Mouse (Mus musculus): ENCODE measurements around the gene Tpm1. TPM values are rescaled to one million over a fixed set of nuclear protein-coding genes. Genes with fewer than 3 reads are reported as not detected.

The Tpm1 gene
- polyA plus RNA-seq, 1 experiment from 2014 or later = 695 TPM

- no peaks in the 10 kb centered on the region for H3K36me3 ChIP-seq (ENCODE audit: insufficient read depth, low read length)
- no peak for DNase-seq (ENCODE audit: low spot score)
- H3K9ac ChIP-seq (replicated peaks; ENCODE audit: low read depth) = no peak overlapping the region
- H3K9me3 ChIP-seq (ENCODE audit: low read length) = no peaks in the 10 kb centered on the region
- ATAC-seq = no peak
- TF ChIP-seq EP300 (IDR thresholded peaks at IDR 0.05) (no peak), CTCF (IDR thresholded peaks at IDR 0.05) (no peak)
- H3K4me3 ChIP-seq (ENCODE audit: low read depth, low read length) = no peak overlapping the region
- H3K27me3 ChIP-seq (replicated peaks; ENCODE audit: insufficient read depth, low read length) = no peaks in the 10 kb centered on the region
- H3K4me2 ChIP-seq (replicated peaks; ENCODE audit: low read depth, low read length) = no peak overlapping the region
- H3K27ac ChIP-seq (ENCODE audit: low read length) = no peak overlapping the region
- H3K4me1 ChIP-seq (ENCODE audit: insufficient read depth, low read depth, low read length) = no peaks in the 10 kb centered on the region
- WGBS = 77% methylated on average over 1 of the region's 1 CpGs
Measured at GRCm38 (mm10) chr9:66977982-66978381, 71.2 kb downstream of the Tpm1 start.

DNA sequence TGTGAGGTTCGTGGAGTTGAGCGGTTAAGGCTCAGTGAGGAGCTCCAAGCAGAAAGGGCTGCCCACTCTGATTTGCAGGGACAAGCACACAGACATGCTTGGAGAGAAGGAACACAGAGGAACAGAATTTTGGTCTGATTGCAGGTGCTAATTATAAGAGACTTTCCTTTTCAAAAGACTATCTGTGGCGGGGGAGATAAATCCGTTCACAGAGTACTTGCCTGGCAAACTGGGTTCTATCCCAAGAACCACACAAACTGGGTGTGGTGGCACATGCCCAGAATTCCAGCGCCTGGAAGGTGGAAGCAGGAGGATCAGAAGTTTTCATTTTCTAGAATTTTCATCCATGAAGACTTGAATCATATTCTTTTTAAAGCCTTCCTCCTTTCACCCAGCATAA, 72.1 kb downstream of the Tpm1 start:
- Histone ChIP-seq H3K9ac (replicated peaks; ENCODE audit: low read depth) (no peak overlapping the region), H3K4me3 (ENCODE audit: low read depth, low read length) (no peak overlapping the region), H3K9me3 (ENCODE audit: low read length) (no peaks in the 10 kb centered on the region), H3K27me3 (replicated peaks; ENCODE audit: insufficient read depth, low read length) (no peaks in the 10 kb centered on the region), H3K27ac (ENCODE audit: low read length) (no peak overlapping the region), H3K4me1 (ENCODE audit: insufficient read depth, low read depth, low read length) (no peaks in the 10 kb centered on the region), H3K36me3 (ENCODE audit: insufficient read depth, low read length) (no peaks in the 10 kb centered on the region), H3K4me2 (replicated peaks; ENCODE audit: low read depth, low read length) (no peak overlapping the region)
- TF ChIP-seq CTCF (IDR thresholded peaks at IDR 0.05) = no peak
- no peak for TF ChIP-seq EP300 (IDR thresholded peaks at IDR 0.05)
- 65% methylated on average over 5 of the region's 5 CpGs for WGBS
- no peak for DNase-seq (ENCODE audit: low spot score)
- no peak for ATAC-seq

DNA sequence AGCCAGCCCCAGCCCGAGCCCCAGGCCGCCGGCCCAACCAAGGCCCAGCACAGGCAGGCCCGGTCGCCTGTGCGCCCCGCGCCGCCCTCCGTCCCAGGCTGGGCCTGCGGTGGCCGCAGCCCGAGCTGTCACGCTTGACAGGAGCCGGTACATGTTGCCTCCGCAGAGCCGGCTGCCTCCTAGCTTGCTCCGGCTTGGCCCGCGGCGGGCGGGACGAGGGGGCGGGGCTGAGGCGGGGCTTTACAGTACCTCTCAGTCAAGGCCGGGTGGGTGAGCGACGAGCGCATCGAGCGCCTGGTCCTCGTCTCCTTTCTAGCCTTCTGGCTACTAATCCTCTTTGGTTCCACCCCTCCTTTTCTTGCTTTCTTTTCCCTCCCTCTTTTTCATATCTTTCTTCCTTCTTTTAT, 74.0 kb downstream of the Tpm1 start, which contains the start of gene Lactb:
Gene Lactb (minus strand): TSS at position 246 of the 407 bp plus-strand sequence.
- peak within 1 kb of the TSS; percentile 87 for H3K9ac ChIP-seq (replicated peaks; ENCODE audit: low read depth)
- no peaks in the 10 kb centered on the region; the same call in 1 of the 2 replicates for H3K36me3 ChIP-seq (ENCODE audit: insufficient read depth, low read length)
- TF ChIP-seq EP300 (IDR thresholded peaks at IDR 0.05) = no peak
- TF ChIP-seq CTCF (IDR thresholded peaks at IDR 0.05) = no peak
- 3% methylated on average over 23 of the region's 32 CpGs for WGBS
- no peaks in the 10 kb centered on the region for H3K4me1 ChIP-seq (ENCODE audit: insufficient read depth, low read depth, low read length)
- ATAC-seq (peak; percentile 98), DNase-seq (ENCODE audit: low spot score) (peak; percentile 94)
- H3K27ac ChIP-seq (ENCODE audit: low read length) = peak within 1 kb of the TSS; percentile 94
- no peaks in the 10 kb centered on the region for H3K27me3 ChIP-seq (replicated peaks; ENCODE audit: insufficient read depth, low read length)
- H3K4me2 ChIP-seq (replicated peaks; ENCODE audit: low read depth, low read length) = peak within 1 kb of the TSS; percentile 87
- no peaks in the 10 kb centered on the region for H3K9me3 ChIP-seq (ENCODE audit: low read length)
- H3K4me3 ChIP-seq (ENCODE audit: low read depth, low read length) = peak within 1 kb of the TSS; percentile 86

GRCm38 (mm10) chr9:66974721-66975225, 74.4 kb downstream of the Tpm1 start:
- no peaks in the 10 kb centered on the region for H3K4me1 ChIP-seq (ENCODE audit: insufficient read depth, low read depth, low read length)
- no peaks in the 10 kb centered on the region for H3K27me3 ChIP-seq (replicated peaks; ENCODE audit: insufficient read depth, low read length)
- TF ChIP-seq CTCF (IDR thresholded peaks at IDR 0.05) (0 out of 2 replicates have a peak, but pooled peaks have one; percentile 18), EP300 (IDR thresholded peaks at IDR 0.05) (no peak)
- no peaks in the 10 kb centered on the region for H3K9me3 ChIP-seq (ENCODE audit: low read length)
- DNase-seq (ENCODE audit: low spot score) (peak; percentile 91), ATAC-seq (peak; percentile 93)
- WGBS = under 1% methylated on average over 40 of the region's 41 CpGs
- no peaks in the 10 kb centered on the region; the same call in 1 of the 2 replicates for H3K36me3 ChIP-seq (ENCODE audit: insufficient read depth, low read length)
- H3K4me3 ChIP-seq (ENCODE audit: low read depth, low read length) = peak overlapping the region; percentile 86
- peak overlapping the region; percentile 87 for H3K4me2 ChIP-seq (replicated peaks; ENCODE audit: low read depth, low read length)
- H3K9ac ChIP-seq (replicated peaks; ENCODE audit: low read depth) = peak overlapping the region; percentile 87
- H3K27ac ChIP-seq (ENCODE audit: low read length) = peak overlapping the region; percentile 94

Other genes starting within 250 kb of the Tpm1 start
- 10.5 and 11.7 TPM in 2 replicates for gene Aph1c, start 214.7 kb downstream of the Tpm1 start, polyA plus RNA-seq (2015; fragmentation: Nextera tagmentation; extraction: Ambion mirVana)
- gene Rab8b, start 129.7 kb downstream of the Tpm1 start, polyA plus RNA-seq (2015; fragmentation: Nextera tagmentation; extraction: Ambion mirVana) = 15.6 and 20.4 TPM in 2 replicates
- 572 and 579 TPM in 2 replicates for gene Rps27l, start 103.3 kb downstream of the Tpm1 start, polyA plus RNA-seq (2015; fragmentation: Nextera tagmentation; extraction: Ambion mirVana)
- 13.8 and 15.4 TPM in 2 replicates for gene Lactb, start 73.9 kb downstream of the Tpm1 start, polyA plus RNA-seq (2015; fragmentation: Nextera tagmentation; extraction: Ambion mirVana)